Mouse (Mus musculus) C2C12 (cell line): Measurements from ENCODE around the gene Il31ra.

Experiments
- CEBPB ChIP-seq: IDR thresholded peaks from one replicate; pipeline ENCODE4 v1.6.1; 2011; ENCODE audit warnings: low read depth, mild to moderate bottlenecking, control low read depth, moderate library complexity
- CTCF ChIP-seq: IDR thresholded peaks from one replicate; pipeline ENCODE4 v1.5.1; 2011; ENCODE audit not compliant: control insufficient read depth, insufficient read depth, insufficient read length
- FOSL1 ChIP-seq: IDR thresholded peaks from one replicate; pipeline ENCODE4 v1.8.0; 2011; ENCODE audit warnings: mild to moderate bottlenecking, low read length; ENCODE audit not compliant: poor library complexity, insufficient read depth, severe bottlenecking
- MAX ChIP-seq: IDR thresholded peaks from one replicate; pipeline ENCODE4 v1.6.1; 2011; ENCODE audit warnings: mild to moderate bottlenecking, control low read depth
- MYOD1 ChIP-seq: IDR thresholded peaks from one replicate; pipeline ENCODE4 v1.6.1; 2011; ENCODE audit warnings: low read depth; ENCODE audit not compliant: control insufficient read depth, insufficient read length
- MYOG ChIP-seq: IDR thresholded peaks from one replicate; pipeline ENCODE4 v1.6.1; 2011; ENCODE audit not compliant: control insufficient read depth, insufficient read length; ENCODE audit errors: extremely low read depth
- USF1 ChIP-seq: IDR thresholded peaks from one replicate; pipeline ENCODE4 v1.6.1; 2011; ENCODE audit warnings: low read depth, mild to moderate bottlenecking, control low read depth, moderate library complexity

DNA sequence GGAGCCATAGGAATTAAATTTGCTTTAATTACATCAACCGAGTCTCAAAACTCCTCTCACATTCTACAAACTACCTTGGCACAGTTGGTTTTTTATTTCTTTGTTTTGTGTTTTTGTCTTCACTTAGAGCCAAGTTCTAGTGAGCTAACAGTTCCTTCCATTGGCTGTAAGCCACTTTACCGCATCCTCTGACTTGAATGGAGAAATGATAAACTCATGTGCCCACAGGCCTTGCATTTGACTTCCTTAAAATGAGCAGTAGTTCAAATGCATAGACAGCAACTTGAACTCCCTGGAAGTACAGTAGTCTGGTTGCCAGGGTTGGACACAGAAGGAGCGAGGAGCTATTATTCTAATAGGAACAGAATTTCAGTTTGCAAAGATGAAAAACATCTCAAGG lies 48.7 kb upstream of the Il31ra start:
- no peak for TF ChIP-seq CTCF
- no peak for TF ChIP-seq USF1
- no peak for TF ChIP-seq CEBPB
- no peak for TF ChIP-seq MAX
- TF ChIP-seq FOSL1, result no peak
- TF ChIP-seq MYOG, result no peak
- TF ChIP-seq MYOD1, result no peak
